Mouse (Mus musculus) embryonic fibroblast, embryonic 13.5 days (primary cell): ENCODE data around the gene Golm1. TPM values are rescaled to one million over a fixed set of nuclear protein-coding genes. Genes with fewer than 3 reads are reported as not detected.

ENCODE experiments used
- H3K27ac ChIP-seq: 2 replicates; pipeline ENCODE4 v1.5.1; 2012; ENCODE audit warnings: low read length, control low read depth, inconsistent platforms; ENCODE audit not compliant: insufficient read depth
- H3K4me1 ChIP-seq: 2 replicates; pipeline ENCODE4 v1.6.1; 2011; ENCODE audit warnings: low read length; ENCODE audit not compliant: control insufficient read depth, insufficient read depth
- H3K4me3 ChIP-seq: 2 replicates; pipeline ENCODE4 v1.5.1; 2011; ENCODE audit warnings: mild to moderate bottlenecking, control low read depth, low read length; ENCODE audit not compliant: insufficient read depth
- CTCF ChIP-seq: IDR thresholded peaks from 2 replicates; pipeline ENCODE4 v1.5.1; 2011; ENCODE audit warnings: mild to moderate bottlenecking, control low read depth, low read length, moderate library complexity, borderline replicate concordance; ENCODE audit not compliant: insufficient read depth
- POLR2A ChIP-seq: IDR thresholded peaks from 2 replicates; pipeline ENCODE4 v1.6.1; 2011; ENCODE audit warnings: low read depth, mild to moderate bottlenecking, control low read depth, low read length, moderate library complexity
- polyA plus RNA-seq: library from polyadenylated mRNA; stranded (reverse); fragments of >200 nt; gene quantifications from 2 replicates; pipeline ENCODE4 v1.2.4, GENCODE M21; 2011; ENCODE audit warnings: low read depth; ENCODE audit not compliant: missing spikeins, insufficient read length

The Golm1 gene
- polyA plus RNA-seq, 1 experiment, result 36.1 TPM

DNA sequence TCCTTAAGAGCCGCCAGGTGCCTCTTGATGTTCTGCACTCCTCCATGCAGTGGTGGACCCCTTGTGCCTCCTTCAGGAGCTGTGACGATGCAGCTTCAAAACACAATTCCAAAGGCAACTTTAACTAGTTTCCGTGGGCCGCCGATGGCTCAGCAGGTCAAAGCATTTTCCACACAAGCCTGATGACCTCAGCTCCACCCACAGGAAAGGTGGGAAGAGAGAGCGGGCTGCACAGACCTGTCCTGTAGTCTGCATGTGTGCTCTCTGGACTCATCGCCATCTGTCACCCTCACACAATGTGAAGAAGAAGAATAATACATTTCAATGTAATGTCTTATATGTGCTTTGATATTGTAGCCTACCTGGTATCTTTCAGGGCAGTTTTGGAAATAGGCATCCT lies 48.9 kb downstream of the Golm1 start:
- no peak overlapping the region for H3K4me3 ChIP-seq
- no peak overlapping the region for H3K27ac ChIP-seq
- TF ChIP-seq CTCF, result no peak
- TF ChIP-seq POLR2A, result no peak
- H3K4me1 ChIP-seq, result no peaks in the 10 kb centered on the region

DNA sequence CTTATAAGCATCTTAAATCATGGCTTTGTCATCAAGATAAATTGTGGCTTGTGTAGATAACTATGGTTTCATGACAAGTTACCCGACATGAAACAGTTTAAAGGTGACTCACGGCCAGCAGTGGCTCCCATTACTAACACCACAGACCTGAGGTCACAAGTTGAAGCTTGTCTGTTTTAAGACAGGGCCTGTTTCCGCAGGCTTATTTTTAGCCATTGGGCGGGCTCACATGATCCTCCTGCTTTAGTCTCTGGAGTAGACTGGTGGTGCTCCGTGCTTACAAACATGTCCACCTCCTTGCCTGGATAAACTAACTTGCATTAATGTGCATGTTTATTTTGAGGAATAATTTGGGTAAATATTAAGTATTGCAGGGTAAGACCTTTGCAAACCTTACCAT lies 50.7 kb downstream of the Golm1 start:
- Histone ChIP-seq H3K4me3 (no peak overlapping the region), H3K27ac (no peak overlapping the region), H3K4me1 (no peaks in the 10 kb centered on the region)
- TF ChIP-seq CTCF (no peak), POLR2A (no peak)

DNA sequence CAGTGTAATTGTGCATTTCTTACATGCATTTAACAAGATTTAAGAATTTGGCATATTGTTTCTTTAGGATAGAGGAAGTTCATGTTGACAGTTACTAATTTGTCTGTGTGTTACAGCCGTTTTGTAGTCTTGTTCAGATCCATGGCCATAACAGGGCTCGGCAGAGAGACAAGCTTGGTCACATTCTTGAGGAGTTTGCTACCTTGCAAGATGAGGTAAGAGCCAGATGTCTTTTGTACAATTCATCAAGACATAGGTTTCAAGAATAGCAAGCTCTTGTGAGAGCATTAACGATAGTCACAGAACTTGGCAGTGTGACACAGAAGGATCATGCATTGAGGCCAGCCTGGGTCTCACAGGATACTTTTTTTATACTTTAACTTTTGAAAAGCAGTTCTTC lies 51.2 kb downstream of the Golm1 start:
- TF ChIP-seq CTCF (no peak), POLR2A (no peak)
- H3K4me3 ChIP-seq, result no peak overlapping the region
- no peaks in the 10 kb centered on the region for H3K4me1 ChIP-seq
- H3K27ac ChIP-seq, result no peak overlapping the region

DNA sequence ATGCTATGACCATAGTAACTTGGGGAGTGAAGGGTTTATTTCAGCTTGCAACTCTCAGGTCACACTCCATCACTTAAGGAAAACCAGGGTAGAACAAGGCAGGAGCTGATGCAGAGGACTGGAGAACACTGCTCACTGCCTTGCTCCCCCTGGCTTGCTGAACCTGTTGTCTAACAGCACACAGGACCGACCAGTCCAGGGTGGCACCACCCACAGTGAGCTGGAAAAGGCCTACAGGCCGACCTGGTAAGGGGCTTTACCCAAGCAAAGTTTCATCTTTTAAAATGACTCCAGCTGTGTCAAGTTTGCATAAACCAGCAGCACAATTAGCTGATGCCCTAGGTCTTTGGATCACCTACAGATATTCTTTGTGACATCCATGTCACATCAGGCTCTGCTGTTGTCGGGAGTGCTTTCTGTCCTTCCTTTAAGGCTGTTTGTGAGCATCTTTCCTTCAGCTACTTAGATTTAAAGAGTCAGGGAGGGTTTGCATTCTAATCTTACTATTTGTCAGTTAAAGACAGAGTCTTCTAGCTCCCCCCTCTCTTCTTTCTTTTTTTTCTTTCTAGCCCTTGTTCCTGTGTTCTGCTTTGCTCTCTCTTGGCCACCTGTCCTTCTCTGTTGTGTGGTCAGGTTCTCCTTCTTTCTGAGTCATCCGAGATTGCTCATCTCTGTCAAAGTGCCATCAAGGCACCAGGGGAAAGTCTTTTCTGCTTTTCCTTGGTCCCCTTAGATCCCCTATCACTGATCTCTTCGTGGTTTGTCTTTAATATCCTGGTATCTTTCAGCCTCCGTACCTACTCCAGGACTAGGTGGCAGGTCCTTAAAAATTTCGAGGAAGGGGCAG lies 53.7 kb downstream of the Golm1 start:
- no peaks in the 10 kb centered on the region for H3K4me1 ChIP-seq
- H3K4me3 ChIP-seq, result no peak overlapping the region
- H3K27ac ChIP-seq, result no peak overlapping the region
- TF ChIP-seq POLR2A, result no peak
- TF ChIP-seq CTCF, result no peak

DNA sequence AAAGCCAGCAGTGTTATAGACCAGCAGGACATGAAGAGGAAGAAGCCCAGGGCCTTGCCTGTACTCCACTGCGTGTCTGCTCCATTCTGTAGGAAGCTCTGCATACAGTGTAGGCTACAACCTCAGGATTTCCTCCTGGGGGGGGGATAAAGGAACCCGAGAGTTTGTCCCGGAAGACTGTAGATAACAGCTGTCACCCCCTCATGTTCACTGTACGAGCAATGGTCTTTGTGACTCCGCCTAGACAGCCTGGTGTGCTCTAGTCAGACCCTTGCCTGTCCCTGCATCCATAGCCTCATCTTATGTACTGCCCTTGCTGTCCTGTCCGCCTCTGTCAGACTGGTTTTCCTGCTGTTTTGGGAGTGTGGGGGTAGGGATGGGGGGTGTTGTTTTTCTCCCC lies 57.1 kb downstream of the Golm1 start:
- H3K27ac ChIP-seq, result no peak overlapping the region
- no peak for TF ChIP-seq CTCF
- TF ChIP-seq POLR2A, result no peak
- H3K4me1 ChIP-seq, result no peaks in the 10 kb centered on the region
- no peak overlapping the region for H3K4me3 ChIP-seq

DNA sequence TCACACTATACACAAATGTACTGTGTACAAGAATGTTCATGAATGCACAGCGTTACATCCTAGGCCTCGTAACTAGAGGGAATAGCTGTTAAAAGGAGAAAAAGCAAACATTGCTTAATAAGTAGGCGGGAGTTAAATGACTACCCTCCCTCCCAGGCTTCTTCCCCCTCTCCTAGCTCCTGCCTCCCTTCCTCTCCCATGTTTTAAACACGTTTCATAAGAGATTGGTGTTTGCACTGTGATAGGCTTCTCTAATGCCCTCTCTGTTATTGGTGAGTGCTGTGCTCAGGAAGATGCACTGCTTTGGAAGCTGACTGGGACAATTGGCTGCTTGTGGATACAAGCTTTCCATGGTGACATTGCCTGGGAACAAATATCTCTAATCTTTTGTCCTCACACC lies 60.1 kb downstream of the Golm1 start:
- H3K4me1 ChIP-seq, result no peaks in the 10 kb centered on the region
- no peak overlapping the region for H3K27ac ChIP-seq
- TF ChIP-seq POLR2A (no peak), CTCF (no peak)

DNA sequence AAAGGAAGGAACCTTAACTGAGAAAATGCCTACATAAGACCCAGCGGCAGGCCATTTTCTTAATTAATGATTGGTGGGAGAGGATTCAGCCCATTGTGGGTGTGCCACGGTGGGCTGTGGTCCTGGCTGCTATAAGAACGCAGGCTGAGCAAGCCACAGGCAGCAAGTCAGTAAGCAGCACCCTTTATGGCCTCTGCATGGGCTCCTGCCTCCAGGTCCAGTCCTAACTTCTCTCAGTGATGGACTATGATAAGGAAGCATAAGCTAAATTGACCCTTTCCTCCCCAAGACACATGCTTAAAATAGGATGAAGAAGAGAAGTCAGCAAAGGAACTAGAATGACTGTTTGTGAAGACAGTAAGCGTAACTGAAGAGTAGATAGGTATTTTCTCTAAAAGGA lies 60.5 kb downstream of the Golm1 start:
- no peak overlapping the region for H3K4me3 ChIP-seq
- no peaks in the 10 kb centered on the region for H3K4me1 ChIP-seq
- H3K27ac ChIP-seq, result no peak overlapping the region
- no peak for TF ChIP-seq POLR2A
- no peak for TF ChIP-seq CTCF

More for the DNA sequence above, 60.1 kb downstream of the Golm1 start:
- no peak overlapping the region for H3K4me3 ChIP-seq

DNA sequence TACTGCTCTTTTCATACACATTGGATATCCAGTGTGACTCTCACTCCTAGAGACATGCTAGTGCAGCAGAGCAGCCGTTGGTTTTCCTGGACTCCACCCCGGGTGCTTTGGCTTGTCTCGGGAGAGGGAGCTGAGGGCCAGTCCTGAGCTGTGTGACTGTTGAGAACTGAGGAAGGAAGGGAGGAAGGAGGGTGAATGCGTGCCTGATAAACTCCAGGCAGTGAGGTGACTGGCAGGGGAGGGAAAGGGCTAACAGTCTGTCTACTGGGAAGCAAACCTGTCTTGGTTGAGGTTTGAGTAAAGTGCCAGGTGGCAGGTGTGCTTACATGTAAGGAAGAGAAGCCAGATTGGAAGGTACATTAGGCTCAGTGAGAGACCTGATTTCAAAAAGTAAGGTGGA lies 61.7 kb downstream of the Golm1 start:
- H3K27ac ChIP-seq, result no peak overlapping the region
- H3K4me1 ChIP-seq, result no peaks in the 10 kb centered on the region
- no peak overlapping the region for H3K4me3 ChIP-seq
- no peak for TF ChIP-seq CTCF
- no peak for TF ChIP-seq POLR2A

DNA sequence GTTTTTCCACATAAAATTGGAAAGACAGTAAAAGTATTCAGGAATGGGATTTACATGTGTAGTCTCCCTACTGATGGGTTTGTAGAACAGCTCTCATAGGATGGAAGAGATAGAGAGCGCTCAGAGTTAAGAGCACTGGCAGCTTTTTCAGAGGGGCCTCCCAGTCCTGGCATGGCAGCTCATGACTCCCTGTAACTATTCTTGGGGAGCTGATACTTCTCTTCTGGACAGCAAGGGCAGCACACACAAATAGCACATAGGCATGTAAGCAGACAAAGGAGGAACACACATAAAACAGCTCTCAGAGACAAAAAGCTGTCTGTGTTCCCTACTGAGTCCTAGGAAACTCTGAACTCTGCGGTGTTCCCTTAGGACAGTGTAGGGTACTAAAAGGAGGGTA lies 65.2 kb downstream of the Golm1 start:
- TF ChIP-seq POLR2A (no peak), CTCF (no peak)
- H3K27ac ChIP-seq, result no peak overlapping the region
- no peak overlapping the region for H3K4me3 ChIP-seq
- no peaks in the 10 kb centered on the region for H3K4me1 ChIP-seq

DNA sequence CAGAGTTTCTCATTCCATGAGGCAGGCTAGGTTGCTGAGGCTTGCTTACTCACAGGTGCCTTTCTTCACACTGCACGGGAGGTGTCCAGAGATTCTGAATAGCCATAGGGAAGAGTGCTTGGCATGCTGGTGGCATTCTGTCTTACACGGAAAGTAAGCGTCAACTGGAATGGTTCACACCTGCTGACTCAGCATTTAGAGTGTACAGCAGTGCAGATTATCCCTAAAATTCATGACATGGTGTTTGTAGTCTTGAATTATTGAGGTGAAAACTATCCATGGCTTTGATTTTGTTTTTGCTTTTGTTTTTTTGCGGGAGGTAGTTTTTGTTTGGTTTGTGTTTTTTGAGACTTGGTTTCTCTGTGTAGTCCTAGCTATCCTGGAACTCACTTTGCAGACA lies 65.7 kb downstream of the Golm1 start:
- H3K4me1 ChIP-seq, result no peaks in the 10 kb centered on the region
- no peak for TF ChIP-seq CTCF
- no peak for TF ChIP-seq POLR2A
- no peak overlapping the region for H3K27ac ChIP-seq
- H3K4me3 ChIP-seq, result no peak overlapping the region
